Mouse (Mus musculus) left cerebral cortex, adult 6 months (tissue): ENCODE results near the gene Brsk1. TPM values are rescaled to one million over a fixed set of nuclear protein-coding genes. Genes with fewer than 3 reads are reported as not detected.

Experiments
- long read RNA-seq, 2 experiments: library from polyadenylated mRNA; unstranded; transcript quantifications; one replicate each; pipeline ENCODE4 v2.0.0; 2019 to 2020
- polyA plus RNA-seq: library from polyadenylated mRNA; unstranded; fragments of <200 nt; fragmentation: Nextera tagmentation; gene quantifications from 2 replicates; pipeline ENCODE4 v1.2.3, GENCODE M21; 2021

Brsk1 gene
- polyA plus RNA-seq = 5.6 and 6.8 TPM in 2 replicates
- long read RNA-seq, experiment 1, partial matches to known transcripts = 1 of 3 reads
- long read RNA-seq, experiment 1, other reads (novel, unspliced or antisense) = 1 of 3 reads
- long read RNA-seq, experiment 2, partial matches to known transcripts = 3 of 3 reads
- long read RNA-seq, experiment 2, other reads (novel, unspliced or antisense) = 0 of 3 reads

DNA sequence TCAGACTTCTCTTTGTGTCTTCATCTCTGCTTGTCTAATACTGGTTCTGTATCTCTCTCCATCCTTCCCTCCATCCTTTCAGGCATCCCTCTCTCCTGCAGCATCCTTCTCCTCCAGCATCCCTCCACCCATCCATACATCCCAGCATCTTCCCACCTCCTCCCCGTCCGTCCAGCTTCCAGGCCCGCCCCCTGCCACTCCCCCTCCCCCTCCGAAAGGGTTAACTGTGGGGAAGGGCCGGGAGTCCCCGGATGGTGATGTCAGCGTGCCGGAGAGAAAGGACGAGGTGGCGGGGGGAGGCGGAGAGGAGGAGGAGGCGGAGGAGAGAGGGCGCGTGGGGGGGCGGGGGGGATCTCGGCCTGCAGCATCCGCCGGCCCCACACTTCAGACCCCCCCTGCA is at the start of gene Brsk1:
Brsk1 (plus strand) TSS at position 218 of the 400 bp plus-strand sequence.

DNA sequence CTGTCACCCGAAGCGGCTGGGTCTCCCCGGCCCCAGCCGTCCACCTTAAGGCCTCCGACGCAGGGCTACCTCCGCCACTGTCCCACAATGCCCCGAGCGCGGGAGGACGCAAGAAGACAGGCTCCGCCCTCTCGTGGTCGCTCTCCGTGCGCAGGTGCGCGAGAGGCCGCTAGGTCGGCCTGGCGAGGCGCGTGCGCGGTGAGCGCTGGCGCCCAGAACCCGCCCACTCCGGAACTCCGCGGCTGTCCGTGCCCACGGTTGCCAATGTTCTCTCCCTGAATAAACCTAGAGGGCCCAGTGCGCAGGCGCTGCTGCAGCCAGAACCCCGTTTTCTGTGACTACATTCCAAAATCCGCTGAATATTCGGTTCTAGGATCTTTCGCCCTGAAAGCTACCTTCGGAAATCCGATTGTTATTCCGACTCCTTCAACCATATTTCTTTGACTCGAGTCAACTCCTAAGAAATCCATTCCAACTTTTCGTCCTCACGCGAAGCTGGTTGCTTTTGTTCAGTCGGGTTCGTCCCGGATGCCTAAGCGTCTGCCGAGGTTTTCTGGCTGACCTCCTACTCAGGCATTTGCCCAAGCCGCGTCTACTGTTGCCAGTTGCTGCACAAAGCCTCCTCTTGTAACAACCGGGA is 31.4 kb upstream of the Brsk1 start, which contains the start of gene Ppp6r1:
Ppp6r1 (minus strand) TSS at position 108 of the 640 bp plus-strand sequence.

DNA sequence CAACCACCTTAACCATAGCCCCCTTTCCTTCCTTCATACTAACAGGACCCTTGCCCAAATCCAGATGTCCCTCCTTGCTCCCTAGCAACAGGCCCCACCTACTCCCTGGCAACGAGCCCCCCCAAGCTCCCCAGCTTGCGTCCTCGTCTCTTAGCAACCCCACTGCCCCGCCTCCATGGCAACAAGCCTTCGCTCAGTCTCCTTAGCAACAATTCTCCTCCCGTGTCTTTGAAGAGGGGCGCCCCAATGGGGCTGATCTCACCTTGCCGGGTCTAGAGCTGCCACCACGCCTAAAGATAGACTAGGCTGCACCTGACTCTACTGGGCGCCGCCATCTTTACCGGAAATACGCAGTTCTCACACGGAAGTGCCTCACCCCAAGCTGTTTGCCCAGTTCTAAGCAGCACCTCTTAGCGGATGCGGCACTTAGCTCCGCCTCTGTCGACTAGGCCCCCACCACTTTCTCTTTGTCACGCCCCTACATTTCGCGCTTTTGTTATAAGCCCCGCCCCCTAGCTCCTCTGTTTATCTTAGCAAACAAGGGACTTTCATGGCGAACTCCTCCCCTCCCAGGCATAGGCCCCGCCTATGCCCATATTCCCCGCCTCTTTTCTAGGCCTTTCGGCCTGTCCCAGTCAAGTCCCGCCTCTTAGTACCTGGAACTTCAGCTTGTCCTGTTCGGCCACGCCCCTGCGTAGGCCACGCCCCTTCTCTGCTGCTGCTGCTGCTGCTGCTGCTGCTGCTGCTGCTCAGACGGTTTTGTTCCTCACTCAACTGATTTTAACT is 5.6 kb upstream of the Brsk1 start, which contains the start of gene Hspbp1:
Hspbp1 (minus strand) TSS at position 437 of the 786 bp plus-strand sequence.

DNA sequence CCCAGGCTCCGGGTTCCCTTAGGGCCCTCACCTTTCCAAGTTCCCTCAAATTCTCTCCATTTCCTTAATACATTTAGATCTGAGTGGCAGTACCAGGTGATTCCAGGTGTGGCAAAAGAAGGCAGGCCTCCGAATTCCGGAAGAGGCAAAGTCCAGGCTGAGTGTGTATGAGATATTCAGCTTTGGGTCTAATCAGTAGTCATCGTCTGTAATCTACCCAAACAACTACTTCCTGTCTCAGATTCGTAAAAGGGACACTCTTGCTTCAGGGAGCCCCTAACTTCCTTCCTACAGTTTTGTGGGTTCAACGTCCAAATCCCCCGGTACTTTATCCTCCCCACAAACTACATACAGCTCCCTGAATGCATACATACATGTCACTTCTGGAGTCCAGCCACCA is 34.8 kb downstream of the Brsk1 start, which contains the start of gene Tmem150b:
Tmem150b (minus strand) TSS at position 81 of the 400 bp plus-strand sequence.

DNA sequence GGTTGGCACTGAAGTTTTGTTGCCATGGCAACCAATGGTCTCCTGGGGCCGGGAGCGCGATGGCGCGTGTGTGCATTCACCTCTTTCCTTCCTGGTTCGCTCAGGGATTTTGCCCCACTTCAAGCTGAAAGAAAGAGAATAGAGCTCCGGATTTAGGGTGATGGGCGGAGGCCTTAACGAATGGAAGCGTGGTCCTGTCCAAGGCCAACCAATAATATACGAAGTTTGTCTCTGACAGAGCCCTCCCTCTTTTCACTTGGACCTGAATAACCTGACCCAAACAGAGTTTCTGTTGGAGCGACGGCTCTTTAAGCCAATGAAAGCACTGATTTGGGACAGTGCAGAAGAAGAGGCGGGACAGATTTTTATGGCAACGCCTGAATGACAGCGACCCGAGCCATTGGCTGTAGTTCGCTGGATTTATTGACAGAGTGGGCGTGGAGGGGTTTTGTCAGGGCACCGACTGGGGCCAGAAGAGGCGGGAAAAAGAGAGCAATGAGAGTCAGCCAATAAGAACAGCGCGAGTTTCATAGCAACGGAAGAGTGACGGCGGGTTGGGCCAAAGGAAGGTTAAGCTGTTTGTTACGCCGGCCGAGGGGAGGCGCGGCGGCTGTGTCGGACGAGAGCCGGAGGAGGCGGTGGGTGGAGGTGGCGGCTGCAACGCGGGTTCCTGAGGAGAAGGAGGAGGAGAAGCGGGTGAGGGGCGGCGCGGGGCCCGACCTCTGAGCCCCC is 49.3 kb downstream of the Brsk1 start, which contains the start of gene Kmt5c:
Kmt5c (plus strand) TSS at position 572 of the 732 bp plus-strand sequence.

DNA sequence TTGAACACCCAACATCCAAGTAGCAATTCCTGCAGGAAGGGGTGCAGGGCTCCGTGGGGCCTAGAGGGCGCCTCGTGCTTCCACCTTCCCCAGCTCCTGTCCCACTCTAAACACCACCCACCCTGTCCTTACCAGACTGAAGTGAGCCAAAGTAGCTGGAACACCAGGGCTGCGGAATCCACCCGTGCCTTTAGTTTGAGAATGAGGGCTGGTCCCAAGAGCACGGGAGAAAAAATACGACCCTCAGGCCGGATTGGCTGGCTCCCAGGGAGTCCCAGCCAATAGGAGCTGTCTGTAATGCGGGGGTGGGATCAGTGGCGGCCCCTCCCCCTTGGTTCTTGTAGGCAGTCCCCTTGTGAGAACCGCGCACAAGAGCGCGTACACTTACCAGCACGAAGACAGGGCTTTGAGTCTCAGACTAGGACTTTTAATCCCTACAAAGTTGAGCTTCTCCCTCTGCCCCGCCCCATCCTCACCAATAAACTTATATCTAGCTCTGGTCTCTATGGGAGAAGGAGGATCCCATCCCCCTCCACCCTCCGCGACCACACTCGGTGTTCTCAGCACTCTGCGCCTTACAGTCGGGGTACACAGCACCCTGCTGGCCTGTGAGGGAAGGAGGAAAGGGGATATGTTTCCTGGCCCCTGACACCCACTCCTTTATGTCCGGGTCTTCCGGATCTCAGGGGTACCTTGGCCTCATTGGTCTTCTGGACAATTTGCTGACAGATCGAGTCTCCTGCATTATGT is 62.6 kb downstream of the Brsk1 start, which contains the start of gene Cox6b2:
Cox6b2 (minus strand) TSS at position 274 of the 750 bp plus-strand sequence.

Other genes starting within 250 kb of the Brsk1 start
- gene Rdh13, start 245.0 kb upstream of the Brsk1 start, polyA plus RNA-seq = 24.3 and 35.4 TPM in 2 replicates
- gene Eps8l1, start 229.9 kb upstream of the Brsk1 start, polyA plus RNA-seq = 2.8 and 4.0 TPM in 2 replicates
- gene Ppp1r12c, start 188.9 kb upstream of the Brsk1 start, polyA plus RNA-seq = 18.1 and 20.2 TPM in 2 replicates
- 7.3 and 8.6 TPM in 2 replicates for gene Tnnt1, start 174.2 kb upstream of the Brsk1 start, polyA plus RNA-seq
- gene Tnni3, start 166.4 kb upstream of the Brsk1 start, polyA plus RNA-seq = 0.43 TPM in 1 of 2 replicates, not detected in the other
- 0.09 and 0.18 TPM in 2 replicates for gene Dnaaf3, start 158.2 kb upstream of the Brsk1 start, polyA plus RNA-seq
- 300 and 304 TPM in 2 replicates for gene Syt5, start 143.1 kb upstream of the Brsk1 start, polyA plus RNA-seq
- gene Ptprh, start 86.6 kb upstream of the Brsk1 start, polyA plus RNA-seq = 0.26 and 0.45 TPM in 2 replicates
- 0.40 TPM in 2 replicates for gene Tmem86b, start 59.2 kb upstream of the Brsk1 start, polyA plus RNA-seq
- 4.6 and 8.6 TPM in 2 replicates for gene Ppp6r1, start 31.6 kb upstream of the Brsk1 start, polyA plus RNA-seq
- gene Hspbp1, start 5.5 kb upstream of the Brsk1 start, polyA plus RNA-seq = 128 and 156 TPM in 2 replicates
- 0.25 TPM in 1 of 2 replicates, not detected in the other for gene Tmem150b, start 34.6 kb downstream of the Brsk1 start, polyA plus RNA-seq
- gene Kmt5c, start 49.5 kb downstream of the Brsk1 start, polyA plus RNA-seq = 4.4 and 5.7 TPM in 2 replicates
- 14.4 and 16.7 TPM in 2 replicates for gene Cox6b2, start 62.5 kb downstream of the Brsk1 start, polyA plus RNA-seq
- not detected in 2 replicates for gene Fam71e2, start 80.7 kb downstream of the Brsk1 start, polyA plus RNA-seq
- 0.19 and 0.39 TPM in 2 replicates for gene Il11, start 92.3 kb downstream of the Brsk1 start, polyA plus RNA-seq
- not detected in 2 replicates for gene Tmem190, start 92.3 kb downstream of the Brsk1 start, polyA plus RNA-seq
- 3.3 and 11.7 TPM in 2 replicates for gene Tmem238, start 99.1 kb downstream of the Brsk1 start, polyA plus RNA-seq
- gene Rpl28, start 102.3 kb downstream of the Brsk1 start, polyA plus RNA-seq = 1,133 and 1,160 TPM in 2 replicates
- 17.9 and 212 TPM in 2 replicates for gene Ube2s, start 122.0 kb downstream of the Brsk1 start, polyA plus RNA-seq
- 11.2 and 11.4 TPM in 2 replicates for gene Shisa7, start 154.1 kb downstream of the Brsk1 start, polyA plus RNA-seq
- 20.0 and 27.8 TPM in 2 replicates for gene Isoc2b, start 179.7 kb downstream of the Brsk1 start, polyA plus RNA-seq
- 0.45 and 1.3 TPM in 2 replicates for gene Isoc2a, start 186.5 kb downstream of the Brsk1 start, polyA plus RNA-seq
- gene Gm36210, start 215.9 kb downstream of the Brsk1 start, polyA plus RNA-seq = 0.11 and 0.16 TPM in 2 replicates
- 0.69 and 2.7 TPM in 2 replicates for gene Zfp628, start 224.6 kb downstream of the Brsk1 start, polyA plus RNA-seq
- gene Nat14, start 231.4 kb downstream of the Brsk1 start, polyA plus RNA-seq = 115 and 129 TPM in 2 replicates
- 0.10 and 0.19 TPM in 2 replicates for gene Ssc5d, start 235.2 kb downstream of the Brsk1 start, polyA plus RNA-seq